Mouse (Mus musculus): ENCODE data around the gene Serpinc1.
"Not testable (repeated sequence)": the region's sequence is repeated elsewhere in the genome, so short reads cannot be mapped to it uniquely, and the experiment has no call there.

Serpinc1 gene

GRCm38 (mm10) chr1:161025410-161026210 is 47.2 kb downstream of the Serpinc1 start:
- DNase-seq (ENCODE audit: low read depth, low spot score): no peak

DNA sequence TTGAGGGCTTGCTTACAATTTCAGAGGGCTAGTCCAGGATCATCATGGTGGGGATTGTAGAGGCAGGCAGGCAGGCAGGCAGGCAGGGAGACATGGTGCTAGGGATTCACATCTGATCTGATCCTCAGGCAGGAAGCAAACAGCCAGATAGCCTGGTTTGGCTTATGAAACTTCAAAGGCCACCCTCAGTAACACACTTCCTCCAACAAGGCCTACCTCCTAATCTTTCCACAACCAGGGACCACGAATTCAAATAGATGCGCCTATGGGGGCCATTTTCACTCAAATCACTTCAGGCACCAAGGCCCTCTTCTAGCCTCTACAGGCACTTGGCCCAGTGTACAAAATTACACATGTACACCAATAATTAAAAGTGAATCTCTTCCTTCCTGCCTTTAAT is 48.8 kb downstream of the Serpinc1 start:
- DNase-seq (ENCODE audit: low read depth, low spot score): no peak

DNA sequence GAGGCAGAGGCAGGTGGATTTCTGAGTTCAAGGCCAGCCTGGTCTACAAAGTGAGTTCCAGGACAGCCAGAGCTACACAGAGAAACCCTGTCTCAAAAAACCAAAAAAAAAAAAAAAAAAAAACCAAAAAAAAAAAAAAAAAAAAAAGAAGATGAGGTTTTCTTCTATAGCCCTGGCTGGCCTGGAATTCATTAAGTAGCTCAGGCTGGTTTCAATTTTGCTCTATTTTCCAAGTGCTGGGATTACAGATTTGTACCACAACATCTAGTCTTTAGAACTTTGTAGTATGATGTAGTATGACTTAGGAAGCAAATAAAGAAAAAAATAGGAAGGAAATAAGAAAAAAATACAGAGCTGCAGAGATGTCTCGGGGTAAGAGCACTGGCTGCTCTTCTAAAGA is 50.0 kb downstream of the Serpinc1 start:
- not testable (repeated sequence) for DNase-seq (ENCODE audit: low read depth, low spot score)

DNA sequence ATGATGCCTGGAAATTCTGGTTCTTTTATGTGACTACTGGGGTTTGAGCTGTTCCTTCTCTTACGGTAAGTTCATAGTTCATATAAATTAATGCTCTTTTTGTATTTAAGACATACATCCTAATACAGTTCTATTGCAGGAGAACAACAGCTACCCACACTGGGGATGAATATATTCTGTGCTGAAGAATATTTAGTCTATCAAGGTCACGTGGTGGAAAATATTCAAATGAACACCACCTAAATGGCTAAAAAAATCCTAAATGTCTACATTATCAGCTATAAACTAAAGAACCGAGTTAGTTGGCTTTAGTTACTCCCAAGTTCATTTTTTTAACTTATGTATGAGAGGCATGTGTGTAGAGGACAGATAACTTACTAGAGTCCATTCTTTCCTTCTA is 51.7 kb downstream of the Serpinc1 start:
- DNase-seq (ENCODE audit: low read depth, low spot score): no peak

DNA sequence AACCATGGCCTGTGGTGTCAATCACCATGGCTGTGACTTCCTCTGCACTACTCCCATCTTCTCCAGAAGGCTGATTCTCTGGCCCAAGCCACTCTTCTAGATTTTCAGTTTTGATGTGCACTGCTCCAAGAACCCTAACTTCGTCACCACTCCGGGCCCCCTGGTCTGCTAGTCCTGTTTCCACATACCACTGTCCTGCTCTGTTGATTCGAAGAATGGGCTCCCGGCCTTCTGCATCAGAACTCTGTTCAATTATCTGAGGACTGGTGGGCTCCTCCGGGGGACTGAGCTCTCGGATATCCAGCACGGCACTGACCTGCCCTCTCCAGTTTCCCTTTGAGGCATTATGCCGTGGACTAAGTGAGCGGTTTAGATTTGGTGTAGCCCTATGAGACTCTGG is 53.5 kb downstream of the Serpinc1 start:
- DNase-seq (ENCODE audit: low read depth, low spot score): no peak

DNA sequence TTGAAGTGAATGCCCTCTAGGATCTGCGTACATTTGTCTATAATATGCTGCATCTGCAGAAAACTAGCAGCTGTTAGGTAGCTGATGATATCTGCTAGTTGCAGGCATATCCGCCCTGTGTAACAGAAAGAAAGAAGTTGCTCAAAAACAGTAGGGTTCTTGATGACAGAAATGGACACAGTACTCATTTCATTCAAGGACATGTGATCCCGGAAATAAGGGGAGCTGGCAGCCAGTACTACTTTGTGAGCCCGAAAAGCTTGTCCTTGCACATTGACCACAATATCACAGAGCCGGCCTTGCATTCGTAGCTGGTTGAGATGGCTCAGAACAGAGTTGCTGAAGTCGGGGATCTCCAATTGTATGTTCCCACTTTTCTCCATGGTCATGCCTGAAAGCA is 54.0 kb downstream of the Serpinc1 start:
- no peak for DNase-seq (ENCODE audit: low read depth, low spot score)

DNA sequence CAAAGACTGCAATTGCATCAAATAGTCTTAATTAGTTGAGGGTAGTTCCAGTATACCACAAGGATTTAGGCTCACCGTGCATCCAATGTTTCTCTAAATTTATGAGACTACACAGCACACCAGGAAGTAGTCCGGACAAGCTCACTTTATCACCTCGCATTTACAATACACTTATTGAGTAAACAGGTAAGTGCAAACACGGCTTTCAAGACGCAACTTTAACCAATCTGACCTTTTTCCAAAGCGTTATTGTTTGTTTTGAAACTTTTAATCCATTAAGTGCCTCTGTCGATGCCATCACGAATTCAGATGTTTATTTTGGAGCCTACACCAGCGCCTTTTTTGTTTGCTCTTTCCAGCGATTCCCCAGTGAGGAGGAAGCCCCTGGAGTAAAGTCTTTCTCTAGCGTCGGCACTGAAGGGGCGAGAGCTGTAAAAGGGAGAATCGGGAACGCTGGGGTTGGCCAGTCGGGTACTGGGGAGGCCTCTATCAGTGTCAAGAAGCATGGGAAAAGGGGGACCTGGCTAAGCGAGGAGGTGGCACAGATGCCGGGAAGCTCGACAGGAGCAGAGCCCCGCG is 55.6 kb downstream of the Serpinc1 start:
- no peak for DNase-seq (ENCODE audit: low read depth, low spot score)

DNA sequence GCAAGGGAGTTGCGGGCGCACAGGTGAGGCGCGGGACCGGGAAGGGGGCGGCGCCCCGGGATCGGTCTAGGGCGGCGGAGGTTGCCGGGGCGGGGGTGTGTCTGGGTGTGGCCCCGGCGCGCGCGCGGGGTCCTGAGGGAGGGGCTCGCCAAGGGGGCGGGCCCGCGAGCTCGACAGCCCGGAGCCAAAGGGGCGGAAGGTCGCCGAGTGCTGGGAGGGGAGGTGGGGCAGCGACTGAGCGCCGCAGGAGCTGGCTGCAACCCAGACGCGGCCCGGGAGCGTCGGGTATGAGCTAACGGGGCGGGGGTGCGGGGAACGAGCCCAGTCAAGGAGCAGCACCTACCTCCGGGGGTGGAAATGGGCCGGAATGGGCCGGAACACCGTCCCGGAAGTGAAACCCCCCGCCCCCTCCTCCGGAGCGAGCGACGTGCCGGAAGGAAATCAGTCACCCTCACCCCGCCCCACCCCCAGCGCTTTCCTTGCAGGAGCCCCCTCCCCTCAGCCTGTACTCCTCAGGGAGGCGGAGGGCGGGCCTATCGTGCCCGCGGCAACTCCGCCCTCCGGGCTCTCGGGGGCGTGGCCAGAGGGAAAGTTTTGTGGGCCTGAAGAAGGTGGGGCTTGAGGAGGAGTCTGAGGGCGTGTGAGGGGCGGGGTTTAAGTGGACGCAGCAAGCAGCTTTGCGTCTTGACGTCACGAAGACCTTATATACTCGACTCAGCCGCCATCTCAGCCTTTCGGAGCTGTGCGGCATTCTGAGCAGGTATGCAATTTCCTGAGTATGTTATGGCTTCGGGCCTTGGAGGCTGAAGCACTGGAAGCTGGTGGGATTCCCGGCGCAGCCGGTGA is 56.3 kb downstream of the Serpinc1 start, which contains the start of gene Zbtb37:
Gene Zbtb37, minus strand, starts transcription at position 415 of the 846 bp plus-strand sequence.
- peak; percentile 100 for DNase-seq (ENCODE audit: low read depth, low spot score)

GRCm38 (mm10) chr1:161035281-161035785 is 56.9 kb downstream of the Serpinc1 start:
- DNase-seq (ENCODE audit: low read depth, low spot score): no peak

DNA sequence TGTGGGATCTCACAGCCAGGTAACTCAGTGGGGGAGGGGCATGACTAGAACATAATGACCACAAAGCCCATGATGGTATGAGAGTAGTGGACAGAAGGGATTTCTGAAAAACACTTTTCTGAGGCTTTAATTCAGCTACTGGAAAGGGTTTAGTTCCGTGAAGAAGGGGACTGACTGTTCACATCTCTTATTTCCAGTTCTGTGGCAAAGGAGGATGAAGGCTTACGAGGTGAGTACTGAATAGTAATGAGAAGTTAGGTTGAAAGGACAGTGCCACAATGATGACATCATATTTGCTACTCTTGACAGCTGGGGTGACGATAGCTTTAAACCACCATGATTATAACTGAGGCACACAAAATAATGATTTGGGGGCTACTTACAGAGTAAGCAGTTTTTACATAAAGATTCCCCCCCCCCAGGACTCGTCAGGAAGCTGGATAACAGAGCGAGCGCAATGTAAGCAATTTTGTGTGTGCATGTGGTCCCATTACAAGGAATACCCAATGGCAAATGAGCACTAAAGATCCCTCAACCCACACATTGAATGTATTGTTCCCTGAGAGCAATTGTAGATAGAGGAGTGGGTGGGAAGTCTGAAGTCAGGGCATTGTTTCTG is 57.5 kb downstream of the Serpinc1 start:
- no peak for DNase-seq (ENCODE audit: low read depth, low spot score)

DNA sequence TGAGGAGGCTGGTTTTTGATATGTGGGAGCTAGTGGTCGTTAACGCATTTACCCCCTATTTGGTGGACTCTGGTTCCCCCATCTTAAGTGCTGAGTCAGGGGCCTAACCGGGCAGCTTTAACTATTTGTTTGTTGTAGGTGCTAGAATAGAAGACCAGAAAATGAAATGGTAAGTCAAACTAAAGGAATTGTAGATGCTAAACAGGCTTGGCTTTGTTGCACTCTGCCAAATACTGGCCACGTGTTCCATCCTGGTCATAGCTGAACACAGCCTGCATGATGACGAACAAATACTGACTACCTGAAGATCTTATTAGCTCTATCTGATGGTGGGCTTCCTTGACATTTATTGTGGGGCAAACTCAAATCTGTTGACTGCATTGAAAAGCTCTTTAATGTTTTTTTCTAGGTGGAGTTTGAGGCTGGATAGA is 58.0 kb downstream of the Serpinc1 start:
- no peak for DNase-seq (ENCODE audit: low read depth, low spot score)

DNA sequence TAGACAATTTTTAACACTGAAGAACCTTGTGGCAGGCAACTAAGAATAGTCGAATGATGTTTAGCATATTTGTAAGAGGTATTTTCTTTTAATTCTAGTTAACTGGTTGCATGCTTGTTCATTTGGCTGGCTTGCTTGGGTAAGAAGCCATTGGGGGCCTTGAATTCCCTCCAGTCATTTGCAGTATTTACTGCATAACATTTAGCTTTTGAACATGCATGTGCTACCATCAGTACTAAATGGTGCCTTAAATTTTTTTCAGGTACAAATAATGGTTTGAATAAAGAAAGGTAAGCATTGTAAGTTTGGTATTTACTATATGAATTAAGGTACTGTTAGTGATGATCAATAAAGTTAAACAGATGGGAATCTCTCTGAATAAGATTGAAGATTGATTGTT is 58.6 kb downstream of the Serpinc1 start:
- DNase-seq (ENCODE audit: low read depth, low spot score): no peak

GRCm38 (mm10) chr1:161037599-161037998 is 59.2 kb downstream of the Serpinc1 start:
- no peak for DNase-seq (ENCODE audit: low read depth, low spot score)

DNA sequence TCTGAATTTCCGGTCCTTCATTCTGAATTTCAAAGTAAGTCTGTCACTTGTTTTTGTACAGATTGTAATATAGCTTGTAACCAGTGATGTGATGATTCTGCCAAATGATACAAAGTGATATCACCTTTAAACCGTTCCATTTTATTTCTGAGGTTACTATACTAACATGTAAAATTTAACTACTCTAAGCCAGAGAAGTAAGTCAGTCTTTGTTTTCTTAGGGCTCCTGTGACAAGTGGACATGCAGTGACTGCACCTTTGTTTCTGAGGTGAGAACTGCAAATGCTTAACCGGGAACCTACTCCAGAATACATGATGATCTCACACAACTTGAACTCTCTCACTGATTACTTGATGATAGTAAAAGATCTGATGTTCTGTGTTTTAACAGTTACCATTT is 59.6 kb downstream of the Serpinc1 start:
- no peak for DNase-seq (ENCODE audit: low read depth, low spot score)

- DNase-seq (ENCODE audit: low read depth, low spot score): no peak
Observed at GRCm38 (mm10) chr1:161038968-161039721, 60.8 kb downstream of the Serpinc1 start.

GRCm38 (mm10) chr1:161039741-161040425 is 61.5 kb downstream of the Serpinc1 start:
- DNase-seq (ENCODE audit: low read depth, low spot score): no peak

- no peak for DNase-seq (ENCODE audit: low read depth, low spot score)
Observed at GRCm38 (mm10) chr1:161040426-161040770, 62.0 kb downstream of the Serpinc1 start.

DNA sequence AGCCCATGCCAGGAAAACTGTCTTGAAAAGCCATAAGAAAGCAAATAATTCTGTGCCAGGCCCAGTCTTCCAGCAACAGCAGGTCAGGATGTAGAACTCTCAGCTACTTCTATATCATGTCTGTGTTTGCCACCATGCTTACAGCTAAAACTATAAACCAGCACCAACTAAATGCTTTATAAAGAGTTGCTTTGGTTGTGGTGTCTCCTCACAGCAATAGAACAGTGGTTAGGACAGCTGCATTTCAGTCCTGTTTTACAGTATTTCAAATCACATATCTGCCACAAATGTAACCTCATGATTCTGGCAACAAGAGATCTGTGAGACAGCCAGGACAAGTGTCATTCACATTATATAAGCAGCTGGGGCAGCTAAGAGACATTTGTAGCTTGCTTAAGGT is 62.5 kb downstream of the Serpinc1 start:
- no peak for DNase-seq (ENCODE audit: low read depth, low spot score)

GRCm38 (mm10) chr1:161041261-161042020 is 63.1 kb downstream of the Serpinc1 start:
- DNase-seq (ENCODE audit: low read depth, low spot score): no peak

- no peak for DNase-seq (ENCODE audit: low read depth, low spot score)
Observed at GRCm38 (mm10) chr1:161046972-161047371, 68.6 kb downstream of the Serpinc1 start.
